Mouse (Mus musculus): ENCODE data around the gene Rbpms2. TPM values are rescaled to one million over a fixed set of nuclear protein-coding genes. Genes with fewer than 3 reads are reported as not detected.
"Not testable (repeated sequence)": the region's sequence is repeated elsewhere in the genome, so short reads cannot be mapped to it uniquely, and the experiment has no call there.

Rbpms2 gene
- polyA plus RNA-seq, 1 experiment from 2014 or later: 2.0 TPM

GRCm38 (mm10) chr9:65654700-65655237 lies 25.3 kb downstream of the Rbpms2 start:
- DNase-seq (ENCODE audit: low spot score): no peak

- no peak for DNase-seq (ENCODE audit: low spot score)
Observed at GRCm38 (mm10) chr9:65655540-65655939, 26.1 kb downstream of the Rbpms2 start.

DNA sequence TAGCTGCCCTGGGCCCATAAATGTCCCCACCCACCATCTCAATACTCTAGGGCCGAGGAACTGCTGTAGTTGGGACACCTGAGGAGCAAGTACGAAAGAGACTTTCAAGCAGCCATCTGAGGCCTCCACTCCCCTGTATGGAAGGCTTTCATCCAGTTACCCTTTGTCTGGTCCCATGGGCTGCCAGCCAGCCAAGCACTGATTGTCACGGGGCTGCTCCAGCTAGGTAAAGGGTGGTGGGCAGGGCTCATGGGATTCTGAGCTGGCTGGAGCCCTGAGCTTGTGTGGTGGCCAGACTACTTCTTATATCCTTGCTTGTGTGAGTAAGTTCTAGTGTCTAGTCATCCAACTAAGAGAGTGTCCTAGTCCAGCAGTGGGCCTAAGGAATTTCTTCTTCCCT lies 27.8 kb downstream of the Rbpms2 start:
- no peak for DNase-seq (ENCODE audit: low spot score)

DNA sequence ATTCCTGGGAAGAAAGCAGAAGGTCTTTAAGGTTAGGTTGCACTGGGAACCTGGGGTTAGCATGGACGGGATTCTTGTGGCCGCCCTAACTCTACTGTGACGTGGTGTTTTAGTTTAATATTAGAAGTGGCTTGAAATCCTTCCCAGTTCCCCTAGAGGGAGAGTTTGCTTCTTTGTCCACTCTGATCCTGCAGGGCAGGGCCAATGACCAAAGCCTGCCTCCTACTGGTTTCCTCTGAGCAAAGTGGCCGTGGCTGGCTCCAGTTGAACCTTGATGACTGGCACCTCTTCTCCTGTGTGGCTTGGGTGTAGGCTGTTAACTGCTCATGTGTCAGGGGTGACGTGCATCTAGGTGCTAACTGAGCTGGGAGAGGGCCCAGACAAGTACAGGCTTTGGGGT lies 31.6 kb downstream of the Rbpms2 start:
- DNase-seq (ENCODE audit: low spot score): no peak

DNA sequence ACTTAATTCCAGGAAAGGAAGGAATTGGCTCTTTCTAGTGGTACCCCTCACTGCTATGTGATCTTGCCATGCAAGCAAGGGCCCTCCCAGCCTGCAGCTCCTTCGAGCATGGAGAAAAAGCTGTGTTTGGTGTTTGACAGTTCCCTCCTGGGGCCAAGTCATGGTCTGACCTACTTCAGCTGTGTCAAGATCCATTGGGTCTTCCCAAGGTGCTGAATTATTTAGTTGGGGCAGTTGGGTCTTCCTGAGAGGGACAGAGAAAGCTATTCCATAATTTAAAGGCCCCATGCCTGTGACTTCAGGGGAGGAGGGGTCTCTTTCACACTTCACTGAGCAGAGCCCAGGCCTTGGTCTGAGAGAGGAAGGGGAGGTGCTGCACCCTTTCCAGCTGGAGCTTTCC lies 32.0 kb downstream of the Rbpms2 start:
- no peak for DNase-seq (ENCODE audit: low spot score)

- DNase-seq (ENCODE audit: low spot score): peak; percentile 55
Observed at GRCm38 (mm10) chr9:65664163-65664562, 34.7 kb downstream of the Rbpms2 start.

- DNase-seq (ENCODE audit: low spot score): peak; percentile 72
Observed at GRCm38 (mm10) chr9:65666042-65666441, 36.6 kb downstream of the Rbpms2 start.

DNA sequence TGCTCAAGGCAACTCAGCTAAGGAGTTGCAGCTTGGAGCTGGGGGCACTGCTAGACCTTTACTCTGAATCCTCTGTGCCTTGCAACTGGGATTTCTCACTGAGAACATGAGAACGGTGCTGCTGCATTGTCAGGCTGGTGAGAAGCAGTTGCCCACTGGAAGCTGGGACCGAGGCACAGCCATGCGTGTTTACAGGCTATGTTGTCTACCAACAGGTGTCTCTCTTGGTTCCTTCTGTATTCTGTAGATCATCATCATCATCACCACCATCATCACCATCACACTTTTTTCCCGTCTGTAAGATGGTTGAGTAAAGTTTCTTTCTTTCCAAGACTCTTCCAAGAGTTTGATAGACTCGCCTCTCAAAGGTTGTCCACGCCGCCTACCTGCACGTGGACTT lies 38.3 kb downstream of the Rbpms2 start, which contains the start of gene Oaz2:
TSS of gene Oaz2 (plus strand) at position 301 of the 400 bp plus-strand sequence.
- no peak for DNase-seq (ENCODE audit: low spot score)

GRCm38 (mm10) chr9:65671431-65671931 lies 42.0 kb downstream of the Rbpms2 start:
- DNase-seq (ENCODE audit: low spot score): no peak

GRCm38 (mm10) chr9:65672996-65673395 lies 43.5 kb downstream of the Rbpms2 start:
- no peak for DNase-seq (ENCODE audit: low spot score)

DNA sequence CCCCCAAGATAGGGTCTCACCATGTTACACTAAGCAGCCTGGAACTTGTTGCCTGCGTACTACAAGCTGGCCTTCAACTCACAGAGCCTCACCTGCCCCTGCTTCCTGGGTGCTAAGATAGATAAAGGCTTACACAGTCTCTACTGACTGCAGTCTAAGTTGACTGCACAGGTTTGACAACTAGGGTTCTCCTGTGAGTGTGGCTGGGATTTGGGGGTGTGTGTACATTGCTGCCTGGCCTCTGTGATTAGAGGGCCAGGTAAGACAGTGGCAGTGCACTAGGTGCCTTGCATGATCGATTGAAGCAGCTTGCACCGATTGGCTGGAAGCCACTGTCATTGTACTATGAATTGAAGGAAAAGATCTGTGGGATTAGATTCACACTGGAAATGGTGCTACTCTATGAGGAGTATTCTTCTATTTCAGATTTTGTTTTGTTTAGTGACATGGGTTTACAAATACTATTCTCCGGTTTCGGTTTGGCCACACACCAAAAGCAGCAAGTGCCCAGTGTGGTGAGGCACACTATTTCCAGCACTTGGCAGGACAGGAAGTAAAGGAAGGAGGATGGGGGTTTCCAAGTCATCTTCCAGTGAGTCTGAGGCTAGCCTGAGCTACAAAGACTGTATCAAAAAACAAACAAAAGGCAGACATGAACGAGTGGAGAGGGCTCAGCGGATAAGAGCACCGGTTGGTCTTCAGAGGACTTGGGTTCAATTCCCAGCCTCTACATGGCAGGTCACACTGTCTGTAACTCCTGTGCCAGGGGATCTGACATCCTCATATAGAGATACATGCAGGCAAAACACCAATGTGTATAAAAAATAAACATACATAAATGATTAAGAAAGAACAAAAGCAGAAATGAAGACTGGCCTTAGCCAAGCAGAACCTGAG lies 46.3 kb downstream of the Rbpms2 start:
- no peak for DNase-seq (ENCODE audit: low spot score)

GRCm38 (mm10) chr9:65676358-65677118 lies 47.1 kb downstream of the Rbpms2 start:
- DNase-seq (ENCODE audit: low spot score): peak; percentile 96

DNA sequence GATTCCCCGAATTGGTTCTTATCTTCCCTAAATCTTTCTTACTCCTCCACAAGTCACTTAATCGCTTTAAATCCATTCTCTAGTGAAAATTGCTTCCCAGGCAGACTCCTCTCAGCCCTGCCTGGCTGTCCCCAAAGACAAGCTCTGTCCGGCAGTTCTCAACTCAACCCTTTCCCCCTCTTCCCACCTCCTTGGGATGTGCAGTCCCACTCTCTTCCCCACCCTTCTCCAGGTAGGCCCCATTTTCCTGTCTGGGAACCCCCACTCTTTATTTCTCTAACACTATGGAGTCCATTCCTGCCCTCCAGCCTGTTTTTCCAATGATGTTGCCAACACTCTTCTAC lies 47.6 kb downstream of the Rbpms2 start:
- DNase-seq (ENCODE audit: low spot score): no peak

GRCm38 (mm10) chr9:65679181-65679761 lies 49.8 kb downstream of the Rbpms2 start:
- no peak for DNase-seq (ENCODE audit: low spot score)

GRCm38 (mm10) chr9:65680938-65681633 lies 51.6 kb downstream of the Rbpms2 start:
- DNase-seq (ENCODE audit: low spot score): no peak

DNA sequence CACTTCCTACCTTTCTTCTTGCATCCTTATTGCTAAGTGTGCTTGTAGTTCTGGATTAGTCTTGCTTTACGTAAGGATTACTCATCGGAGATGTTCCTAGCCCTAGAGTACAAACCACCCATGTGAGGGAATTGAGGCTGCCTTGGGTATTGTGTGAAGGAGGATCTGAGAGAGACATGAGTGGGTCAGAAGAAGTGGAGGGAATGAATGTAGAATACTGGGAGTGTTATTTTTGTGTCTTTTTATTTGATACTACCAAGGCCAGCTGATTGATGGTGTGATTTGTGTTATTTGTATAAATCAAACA lies 52.1 kb downstream of the Rbpms2 start:
- DNase-seq (ENCODE audit: low spot score): no peak

DNA sequence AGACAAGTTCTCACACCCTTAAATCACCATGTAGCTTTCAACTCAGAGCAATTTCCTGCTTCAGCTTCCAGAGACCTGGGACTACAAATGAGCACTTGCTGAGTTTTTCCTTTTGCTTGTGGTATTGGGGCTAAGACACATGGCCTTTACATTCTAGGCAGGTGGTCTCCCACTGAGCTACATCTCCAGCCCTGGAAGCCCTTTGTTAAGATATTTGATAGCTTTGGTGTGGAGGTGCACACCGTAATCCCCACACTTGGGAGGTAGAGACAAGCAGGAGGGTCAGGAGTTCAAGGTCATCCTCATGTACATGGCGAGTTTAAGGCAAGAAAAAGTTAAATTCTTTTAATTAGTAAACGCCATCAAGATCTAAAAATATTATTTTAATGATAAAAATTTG lies 52.7 kb downstream of the Rbpms2 start:
- no peak for DNase-seq (ENCODE audit: low spot score)

DNA sequence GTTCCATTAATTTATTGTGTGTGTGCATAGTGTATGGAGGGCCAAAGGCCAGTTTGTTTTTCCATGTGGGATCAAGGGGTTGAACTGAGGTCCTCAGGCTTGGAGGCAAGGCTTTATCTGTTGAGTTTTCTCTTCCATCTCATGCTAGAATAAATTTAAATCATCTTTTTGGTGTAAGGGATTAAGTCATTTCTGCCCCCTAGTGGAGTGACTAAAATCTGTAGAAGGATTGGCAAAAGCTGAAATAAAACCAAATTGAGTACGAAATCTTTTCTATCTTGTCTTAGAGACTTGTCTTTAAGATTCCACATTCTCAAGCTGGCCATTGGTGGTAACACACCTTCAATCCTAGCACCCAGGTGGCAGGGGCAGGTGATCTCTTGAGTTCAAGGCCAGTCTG lies 53.5 kb downstream of the Rbpms2 start:
- peak; percentile 49 for DNase-seq (ENCODE audit: low spot score)

DNA sequence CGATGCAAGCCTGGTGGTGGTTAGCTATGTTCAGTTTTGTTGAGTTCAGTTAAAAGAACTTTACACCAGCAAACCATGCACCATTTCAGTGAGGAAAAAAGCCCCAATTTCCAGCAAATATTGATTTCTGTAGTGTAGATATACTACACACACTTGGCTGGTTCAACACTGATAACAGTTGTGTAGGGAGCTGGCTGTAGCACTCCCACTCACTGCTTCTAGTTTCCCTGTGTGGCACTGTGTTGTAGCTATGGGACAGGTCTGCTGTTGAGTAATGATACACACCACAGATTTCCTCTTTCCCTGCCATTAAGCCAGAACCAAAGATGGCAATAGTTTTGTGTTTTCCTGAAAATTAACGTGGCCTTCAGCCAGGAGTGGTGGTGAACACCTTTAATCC lies 55.3 kb downstream of the Rbpms2 start:
- DNase-seq (ENCODE audit: low spot score): no peak

DNA sequence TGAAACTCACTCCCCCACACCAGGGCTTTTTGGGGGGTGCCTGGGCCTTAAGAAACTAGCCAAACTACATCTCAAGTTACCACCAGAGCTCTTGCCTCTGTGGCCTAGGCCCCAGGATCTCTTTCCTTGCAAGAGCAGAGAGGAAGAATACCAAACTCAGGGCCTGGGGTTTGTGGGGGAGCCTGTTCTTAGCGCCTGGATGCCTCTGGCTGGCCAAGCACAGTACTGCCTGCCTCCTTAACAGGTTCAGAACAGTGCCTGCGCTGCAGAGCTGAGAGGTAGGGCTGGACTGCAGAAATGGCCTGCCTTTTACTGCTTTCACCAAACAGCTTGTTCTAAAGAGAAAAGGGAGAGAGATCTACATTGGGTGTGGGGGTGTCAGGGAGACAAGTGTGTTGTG lies 60.4 kb downstream of the Rbpms2 start:
- not testable (repeated sequence) for DNase-seq (ENCODE audit: low spot score)

DNA sequence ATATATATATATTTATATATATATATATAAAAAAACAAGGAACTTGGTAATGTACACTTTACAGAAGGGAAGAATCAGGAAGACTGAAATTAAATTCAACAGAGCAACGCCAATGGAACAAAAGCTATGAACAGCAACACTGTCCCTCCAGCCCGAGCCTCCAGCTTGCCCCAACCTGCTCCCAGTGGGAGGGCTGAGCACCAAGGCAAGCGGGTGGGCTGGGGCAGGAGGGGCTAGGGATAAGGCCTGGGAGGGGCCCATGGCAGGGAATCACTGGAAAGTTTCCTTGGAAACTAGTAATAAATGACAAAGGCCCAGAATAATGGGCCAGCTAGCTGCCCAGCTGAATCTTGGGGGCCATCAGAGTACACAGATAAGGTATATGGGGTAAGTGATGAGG lies 63.0 kb downstream of the Rbpms2 start:
- no peak for DNase-seq (ENCODE audit: low spot score)
